Mouse (Mus musculus): ENCODE measurements around the gene Krt9. TPM values are rescaled to one million over a fixed set of nuclear protein-coding genes. Genes with fewer than 3 reads are reported as not detected.

Gene Krt9
- not detected in 2 replicates for total RNA-seq (2023)

DNA sequence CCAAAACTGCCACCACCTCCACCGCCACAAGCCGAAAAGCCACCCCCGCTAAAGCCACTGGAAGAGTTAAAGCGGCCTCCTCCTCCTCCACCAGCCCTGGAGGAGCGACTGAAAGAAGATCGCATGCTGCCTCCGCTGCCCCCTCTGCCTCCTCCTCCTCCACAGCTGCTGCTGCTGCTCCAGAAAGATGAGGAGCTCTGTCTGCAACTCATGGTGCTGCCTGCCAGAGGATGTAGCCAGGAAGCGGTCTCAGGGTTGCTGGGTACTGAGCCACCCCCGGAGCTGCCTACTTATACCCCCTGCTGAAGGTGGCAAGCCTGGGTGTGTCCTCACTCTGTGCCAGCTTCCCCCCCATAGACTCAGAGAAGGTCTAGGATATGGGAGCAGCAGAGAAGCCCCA, at the start of gene Krt9:
Gene Krt9, minus strand, starts transcription at position 255 of the 400 bp plus-strand sequence.

GRCm38 (mm10) chr11:100207498-100207897, 14.5 kb upstream of the Krt9 start, which contains the start of gene Krt14:
Krt14 (minus strand) TSS chr11:100207548.

DNA sequence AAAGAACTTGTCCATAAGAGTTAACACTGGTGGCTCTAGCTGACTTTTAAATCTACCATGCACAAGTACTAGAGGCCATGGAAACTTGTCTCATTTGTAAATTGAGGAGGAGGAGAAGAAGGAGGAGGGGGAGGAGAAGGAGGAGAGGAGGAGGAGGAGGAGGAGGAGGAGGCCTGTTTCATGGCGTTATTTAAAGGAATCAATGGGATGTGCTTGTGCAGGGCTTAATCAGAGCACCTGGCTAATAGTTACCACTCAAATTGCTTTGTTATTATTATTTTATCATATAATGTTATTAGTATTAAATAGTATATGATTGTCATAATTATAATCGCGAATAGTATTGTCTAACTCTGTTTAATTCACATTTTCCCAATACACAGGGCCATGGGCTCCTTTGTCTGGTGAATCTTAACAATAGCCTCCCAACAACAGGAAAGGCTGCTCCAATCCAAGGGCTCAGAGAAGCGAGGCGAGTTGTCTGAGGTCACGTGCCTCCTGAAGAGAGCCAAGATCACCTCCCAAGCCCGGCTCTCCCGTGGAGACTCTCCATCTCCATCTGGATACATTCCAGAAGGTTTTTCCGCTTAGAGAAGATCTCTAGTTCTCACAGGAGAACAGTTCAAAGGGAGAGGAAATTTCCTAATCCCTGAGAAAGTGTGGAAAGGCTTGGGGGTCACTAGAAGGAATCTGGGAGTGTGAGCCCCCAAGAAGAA, 44.3 kb downstream of the Krt9 start, which contains the start of gene Krt19:
Gene Krt19, minus strand, starts transcription at position 51 of the 716 bp plus-strand sequence.

Other genes starting within 250 kb of the Krt9 start
- not detected in 2 replicates for gene Krtap9-5, start 244.8 kb downstream of the Krt9 start, total RNA-seq (2023)
- not detected in 2 replicates for gene Krtap29-1, start 214.2 kb downstream of the Krt9 start, total RNA-seq (2023)
- not detected in 2 replicates for gene Krtap16-1, start 206.6 kb downstream of the Krt9 start, total RNA-seq (2023)
- gene Krtap17-1, start 199.3 kb downstream of the Krt9 start, total RNA-seq (2023): not detected in 2 replicates
- not detected in 2 replicates for gene Krt33a, start 177.0 kb downstream of the Krt9 start, total RNA-seq (2023)
- gene Krt33b, start 163.4 kb downstream of the Krt9 start, total RNA-seq (2023): not detected in 2 replicates
- not detected in 2 replicates for gene Krt34, start 151.7 kb downstream of the Krt9 start, total RNA-seq (2023)
- not detected in 2 replicates for gene Krt31, start 142.7 kb downstream of the Krt9 start, total RNA-seq (2023)
- gene Krt32, start 105.0 kb downstream of the Krt9 start, total RNA-seq (2023): not detected in 2 replicates
- gene Krt35, start 97.0 kb downstream of the Krt9 start, total RNA-seq (2023): not detected in 2 replicates
- not detected in 2 replicates for gene Krt36, start 87.6 kb downstream of the Krt9 start, total RNA-seq (2023)
- not detected in 2 replicates for gene Krt13, start 71.7 kb downstream of the Krt9 start, total RNA-seq (2023)
- gene Krt15, start 57.3 kb downstream of the Krt9 start, total RNA-seq (2023): not detected in 2 replicates
- not detected in 2 replicates for gene Krt19, start 44.6 kb downstream of the Krt9 start, total RNA-seq (2023)
- gene Krt14, start 14.3 kb upstream of the Krt9 start, total RNA-seq (2023): not detected in 2 replicates
- not detected in 2 replicates for gene Krt16, start 55.7 kb upstream of the Krt9 start, total RNA-seq (2023)
- not detected in 2 replicates for gene Krt17, start 67.8 kb upstream of the Krt9 start, total RNA-seq (2023)
- gene Krt42, start 76.6 kb upstream of the Krt9 start, total RNA-seq (2023): not detected in 2 replicates
- 1,814 and 1,969 TPM in 2 replicates for gene Eif1, start 126.6 kb upstream of the Krt9 start, total RNA-seq (2023)
- gene Gast, start 141.2 kb upstream of the Krt9 start, total RNA-seq (2023): not detected in 2 replicates
- 0.22 and 0.34 TPM in 2 replicates for gene Hap1, start 162.9 kb upstream of the Krt9 start, total RNA-seq (2023)
- gene Jup, start 204.5 kb upstream of the Krt9 start, total RNA-seq (2023): 15.8 and 23.9 TPM in 2 replicates
- gene P3h4, start 221.6 kb upstream of the Krt9 start, total RNA-seq (2023): 0.22 and 0.23 TPM in 2 replicates
- 0.51 and 0.68 TPM in 2 replicates for gene Fkbp10, start 222.5 kb upstream of the Krt9 start, total RNA-seq (2023)
- 4.1 and 4.5 TPM in 2 replicates for gene Nt5c3b, start 248.6 kb upstream of the Krt9 start, total RNA-seq (2023)
- gene Klhl10, start 248.7 kb upstream of the Krt9 start, total RNA-seq (2023): not detected in 2 replicates